Mouse (Mus musculus): ENCODE data around the gene Nrxn1.

DNA sequence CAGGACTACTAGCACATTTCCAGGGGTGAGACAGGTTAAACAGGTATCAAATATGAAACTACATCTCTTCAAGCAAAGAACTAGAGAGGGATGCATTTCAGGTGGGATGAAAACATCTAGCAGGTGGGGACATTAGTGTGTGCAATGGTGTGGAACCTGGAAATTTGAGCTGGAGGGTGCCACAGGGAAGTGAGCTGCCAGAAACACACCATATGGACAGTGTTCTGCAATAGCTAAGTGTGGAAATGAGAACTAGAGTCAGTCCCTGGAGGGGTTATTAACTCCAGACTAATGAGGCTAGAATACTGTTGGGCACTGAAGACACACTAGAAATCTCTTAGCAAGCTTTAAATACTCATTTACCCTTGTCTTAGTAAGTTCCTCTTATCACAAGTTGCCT lies 536.5 kb downstream of the Nrxn1 start:
- TF ChIP-seq CTCF (IDR thresholded peaks at IDR 0.05) (no peak), POLR2A (IDR thresholded peaks at IDR 0.05; ENCODE audit: insufficient read depth, low read depth, low read length) (no peak)
